Mouse (Mus musculus): ENCODE measurements at regions not wholly inside any gene's neighbourhood (a gene's known extent, or its start where the extent isn't known, plus 50 kb on each side); places are given as distances from the start of the nearest gene placed in this dataset.

DNA sequence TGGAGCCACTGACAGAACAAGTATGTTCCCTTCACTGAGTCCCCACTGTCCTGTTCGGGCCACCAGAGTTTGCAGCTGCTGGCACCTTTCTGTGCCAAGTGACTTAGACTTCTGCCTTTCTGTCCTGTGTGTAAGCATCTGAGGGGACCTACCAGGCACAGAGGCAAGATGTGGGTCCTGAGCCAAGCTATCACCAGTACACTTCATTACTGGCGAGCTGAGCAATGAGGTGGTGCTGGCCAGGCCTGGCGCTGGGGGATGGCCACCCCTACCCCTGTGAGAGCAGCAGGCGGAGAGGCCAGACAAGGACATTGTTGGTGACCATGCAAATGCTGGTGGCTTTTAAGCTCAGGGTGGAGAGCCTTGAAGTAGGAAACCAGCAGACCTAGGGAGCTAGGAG lies 87.6 kb upstream of the Mrps6 start:
- DNase-seq (ENCODE audit: low read depth), result no peak

DNA sequence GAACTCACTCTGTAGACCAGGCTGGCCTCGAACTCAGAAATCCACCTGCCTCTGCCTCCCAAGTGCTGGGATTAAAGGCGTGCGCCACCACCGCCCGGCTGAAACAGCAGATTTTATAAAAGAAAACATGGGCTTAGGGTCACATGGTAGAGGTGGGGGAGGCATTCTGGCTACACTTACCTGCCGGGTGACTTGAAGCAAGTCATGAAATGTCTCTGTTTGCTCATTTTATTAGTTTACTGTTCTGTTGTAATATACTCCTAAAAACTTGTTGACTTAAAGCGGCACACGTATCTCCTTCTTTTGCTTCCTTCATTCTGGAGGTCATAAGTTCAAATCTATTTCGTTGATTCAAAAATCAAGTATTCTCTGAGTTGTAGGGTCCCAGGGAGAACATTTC lies 84.9 kb upstream of the Mrps6 start:
- no peak for DNase-seq (ENCODE audit: low read depth)

DNA sequence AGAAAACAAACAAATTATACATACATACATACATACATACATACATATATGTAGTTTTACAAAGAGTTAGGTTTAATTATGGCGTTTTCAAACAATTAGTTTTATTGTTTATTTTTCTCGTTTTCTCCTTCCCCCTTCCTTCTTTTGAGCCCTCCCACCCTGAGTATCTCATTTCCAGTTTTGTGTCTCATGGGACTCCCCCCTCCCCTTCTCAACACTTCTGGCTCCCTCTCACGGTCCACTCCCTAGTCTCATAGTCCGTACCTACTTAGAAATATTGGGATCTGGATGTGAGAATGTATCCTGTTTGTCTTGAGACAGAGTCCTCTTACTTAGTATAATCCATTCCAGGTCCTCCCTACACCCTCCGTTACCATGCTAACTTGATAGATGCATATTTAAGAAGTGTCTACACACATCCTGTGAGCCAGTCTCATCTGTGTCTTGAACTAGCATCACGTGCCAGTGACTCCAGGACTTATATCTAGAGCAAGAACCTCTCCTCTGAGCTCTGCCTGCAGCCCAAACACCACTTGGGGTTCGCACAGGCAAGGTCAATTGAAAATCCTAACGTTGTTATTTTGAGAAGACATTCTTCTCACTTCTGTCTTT lies 81.8 kb upstream of the Mrps6 start:
- DNase-seq (ENCODE audit: low read depth), result no peak

DNA sequence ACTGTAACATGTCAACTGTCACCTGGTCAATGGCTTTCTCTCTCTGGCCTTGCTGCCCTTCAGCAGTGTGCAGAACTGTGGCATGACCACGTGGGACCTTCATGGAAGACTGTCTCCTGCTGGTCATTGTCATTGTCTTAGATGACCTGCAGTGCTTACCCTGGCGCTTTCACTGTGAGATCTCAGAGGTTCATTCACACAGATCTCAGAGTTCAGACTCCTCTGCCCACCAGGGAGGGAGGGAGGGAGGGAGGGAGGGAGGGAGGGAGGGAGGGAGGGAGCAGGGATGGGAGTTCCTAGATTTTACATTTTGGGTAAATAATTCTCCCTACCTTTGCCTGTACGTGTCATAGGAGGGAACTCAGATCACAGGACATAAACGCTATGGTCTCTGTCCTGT lies 79.6 kb upstream of the Mrps6 start:
- DNase-seq (ENCODE audit: low read depth), result no peak

DNA sequence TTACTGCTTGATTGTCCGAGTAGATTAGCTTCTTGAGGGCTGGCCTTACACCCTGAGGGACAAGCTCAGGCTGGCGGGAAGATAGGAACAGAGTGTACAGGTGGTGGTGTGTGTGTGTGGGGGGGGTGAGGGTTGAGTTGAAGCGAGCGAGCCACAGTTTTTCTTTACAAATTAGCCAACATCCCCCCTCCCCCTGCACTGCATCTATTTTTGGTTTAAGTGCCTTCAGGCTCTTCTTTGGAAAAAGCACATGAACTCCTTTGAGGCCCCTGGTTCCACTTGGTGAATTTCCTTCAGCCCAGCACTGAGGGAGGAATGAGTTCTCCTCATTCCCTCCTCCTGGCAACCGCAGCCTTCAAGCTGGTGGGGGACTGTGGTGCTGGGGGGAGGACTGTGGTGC lies 79.2 kb upstream of the Mrps6 start:
- DNase-seq (ENCODE audit: low read depth), result peak; percentile 44

DNA sequence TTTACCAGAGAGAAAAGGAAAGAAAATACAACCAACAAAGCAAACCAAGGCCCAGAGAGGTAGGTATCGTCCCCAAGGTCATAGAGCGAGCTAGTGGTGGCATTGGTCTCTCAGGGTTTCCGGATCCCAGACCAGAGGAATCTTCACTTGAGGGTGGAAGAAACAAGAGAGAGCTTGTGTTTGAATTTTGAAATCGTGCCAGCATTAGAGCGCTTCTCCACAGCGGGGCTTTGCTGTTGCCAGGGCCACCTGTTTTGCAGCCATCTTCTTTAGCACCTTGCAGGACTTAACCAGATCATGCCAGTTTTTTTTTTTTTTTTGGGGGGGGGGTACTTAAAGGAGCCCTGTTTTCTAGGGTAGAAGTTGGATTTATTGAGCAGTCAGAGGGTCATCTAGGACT lies 77.6 kb upstream of the Mrps6 start:
- no peak for DNase-seq (ENCODE audit: low read depth)

DNA sequence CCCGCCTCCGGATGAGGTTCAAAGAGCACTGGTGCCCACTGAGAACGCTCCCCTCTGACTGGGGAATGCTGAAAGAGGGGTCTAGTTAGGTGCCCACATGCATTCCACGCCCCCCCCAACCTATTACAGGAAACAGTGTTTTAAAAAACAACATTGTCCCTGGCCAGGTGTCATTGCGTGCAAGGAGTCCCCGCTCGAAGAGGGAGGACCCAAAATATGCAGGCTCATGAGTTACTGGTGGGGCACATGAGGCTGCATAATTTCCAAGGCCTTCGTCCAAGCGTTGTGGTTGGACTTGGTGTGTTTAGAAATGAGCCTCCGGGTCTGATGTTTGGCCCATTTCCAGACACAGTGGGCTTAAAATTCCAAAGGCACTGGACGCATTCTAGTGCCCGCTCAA lies 72.9 kb upstream of the Mrps6 start:
- DNase-seq (ENCODE audit: low read depth), result no peak

DNA sequence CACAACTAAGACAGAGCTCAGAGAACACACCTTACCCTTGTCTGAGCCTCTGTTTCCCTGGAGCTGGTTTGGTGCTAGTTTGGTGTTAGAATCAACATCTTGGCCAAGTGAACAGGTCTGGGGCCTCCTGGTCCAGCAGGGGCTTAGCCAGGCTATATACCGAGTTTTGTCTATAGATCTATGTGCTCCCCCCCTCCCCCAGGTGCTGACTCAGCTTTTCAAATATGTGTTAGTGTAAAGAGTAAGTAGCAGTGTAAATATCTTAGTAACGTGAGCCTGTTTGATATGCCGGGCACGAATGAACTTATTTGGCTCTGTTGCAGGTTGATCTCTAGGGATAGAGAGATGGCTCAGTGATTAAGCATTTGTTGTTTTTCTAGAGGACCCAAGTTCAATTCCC lies 68.7 kb upstream of the Mrps6 start:
- no peak for DNase-seq (ENCODE audit: low read depth)

DNA sequence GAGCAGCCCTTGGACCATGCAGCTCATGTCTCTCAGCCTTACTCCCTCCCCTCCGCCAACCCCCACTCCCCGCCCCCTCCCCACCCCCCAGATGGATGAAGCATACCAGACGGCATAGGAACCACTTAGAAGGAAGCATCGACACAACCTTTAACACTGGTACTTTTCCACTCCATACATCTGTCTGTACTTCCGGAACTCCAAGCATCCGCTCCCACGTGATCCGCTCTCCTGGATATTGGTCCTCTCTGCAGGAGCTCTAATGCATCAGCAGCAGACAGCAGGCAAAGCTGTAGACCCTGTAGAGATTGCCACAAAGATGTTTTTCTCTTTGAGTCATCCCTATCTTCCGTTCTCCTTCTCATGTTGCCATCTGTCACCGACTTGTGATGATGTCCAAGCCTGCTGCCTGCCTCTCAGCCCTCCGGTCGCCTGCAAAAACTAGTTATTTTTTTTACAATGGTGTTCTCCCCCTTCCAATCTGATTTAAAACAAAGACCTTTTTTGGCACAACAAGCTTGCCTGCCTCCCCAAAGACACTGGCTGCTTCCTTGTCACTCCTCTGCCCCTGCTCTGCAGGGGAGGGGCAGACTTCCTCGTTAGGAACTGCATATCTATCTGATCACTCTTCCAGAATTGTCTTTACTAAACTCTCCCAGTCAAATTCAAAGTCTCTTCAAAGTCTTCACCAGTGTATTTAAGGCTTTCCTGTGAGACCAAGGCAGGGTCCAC lies 62.4 kb upstream of the Mrps6 start:
- peak; percentile 83 for DNase-seq (ENCODE audit: low read depth)

DNA sequence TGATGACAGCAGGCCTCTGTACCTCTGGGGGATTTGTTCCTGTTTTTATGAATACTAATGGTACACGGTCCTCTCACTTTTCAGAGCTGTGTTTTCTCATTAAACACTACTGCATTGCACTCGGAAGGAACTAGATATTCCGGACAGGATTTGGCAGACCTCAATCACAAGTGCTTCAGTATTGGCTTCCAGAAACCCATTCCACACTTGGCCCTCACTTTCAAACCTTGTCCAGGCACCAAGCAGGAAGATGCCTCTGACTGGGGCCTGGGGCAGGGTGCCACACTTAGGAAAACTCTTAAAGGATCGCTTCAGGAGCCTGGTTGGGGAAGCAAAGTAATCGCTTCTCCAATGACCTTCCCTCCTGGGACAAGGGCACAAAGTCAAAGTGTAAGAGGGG lies 50.7 kb upstream of the Mrps6 start:
- no peak for DNase-seq (ENCODE audit: low read depth)
